Mouse (Mus musculus) testis, adult 2 months (tissue): ENCODE measurements around the gene Tbc1d16. TPM values are rescaled to one million over a fixed set of nuclear protein-coding genes. Genes with fewer than 3 reads are reported as not detected.

Source experiments
- H3K27ac ChIP-seq: fragments of 200-500 bp; 2 replicates; pipeline ENCODE4 v1.5.1; 2012; ENCODE audit warnings: low read depth, low read length; ENCODE audit not compliant: control insufficient read depth, insufficient read depth
- H3K27me3 ChIP-seq: fragments of 200-500 bp; 2 replicates; pipeline ENCODE4 v1.6.1; 2012; ENCODE audit warnings: mild to moderate bottlenecking, low read length, moderate library complexity; ENCODE audit not compliant: control insufficient read depth, insufficient read depth
- H3K36me3 ChIP-seq: fragments of 200-500 bp; 2 replicates; pipeline ENCODE4 v1.6.1; 2012; ENCODE audit warnings: mild to moderate bottlenecking, low read length; ENCODE audit not compliant: control insufficient read depth, insufficient read depth
- H3K4me1 ChIP-seq: fragments of 200-500 bp; 2 replicates; pipeline ENCODE4 v1.6.1; 2012; ENCODE audit warnings: low read length; ENCODE audit not compliant: control insufficient read depth, insufficient read depth
- H3K4me3 ChIP-seq: fragments of 200-500 bp; 2 replicates; pipeline ENCODE4 v1.5.1; 2012; ENCODE audit warnings: low read depth, mild to moderate bottlenecking, low read length, moderate library complexity, mixed read lengths; ENCODE audit not compliant: control insufficient read depth
- CTCF ChIP-seq: fragments of 200-500 bp; IDR thresholded peaks from 2 replicates; pipeline ENCODE4 v1.5.1; 2012; ENCODE audit warnings: low read depth, mild to moderate bottlenecking, inconsistent platforms, low read length, moderate library complexity; ENCODE audit not compliant: control insufficient read depth, insufficient read depth, insufficient replicate concordance
- POLR2A ChIP-seq: fragments of 200-500 bp; IDR thresholded peaks from 2 replicates; pipeline ENCODE4 v1.6.1; 2012; ENCODE audit warnings: low read depth, mild to moderate bottlenecking, inconsistent platforms, low read length, moderate library complexity; ENCODE audit not compliant: control insufficient read depth
- polyA plus RNA-seq: library from polyadenylated mRNA; depleted of rRNA; stranded (reverse); fragments of >200 nt; gene quantifications from 2 replicates; pipeline ENCODE4 v1.2.3, GENCODE M21; 2012

The Tbc1d16 gene
- polyA plus RNA-seq, 1 experiment = 1.1 TPM

- Histone ChIP-seq H3K4me1 (peaks cover 8% of the 10 kb centered on the region), H3K36me3 (no peaks in the 10 kb centered on the region), H3K4me3 (no peak overlapping the region), H3K27ac (no peak overlapping the region), H3K27me3 (no peaks in the 10 kb centered on the region)
- no peak for TF ChIP-seq POLR2A
- no peak for TF ChIP-seq CTCF
Observed at GRCm38 (mm10) chr11:119155638-119156480, 72.4 kb downstream of the Tbc1d16 start.

- H3K27ac ChIP-seq = no peak overlapping the region
- H3K36me3 ChIP-seq = no peaks in the 10 kb centered on the region
- H3K27me3 ChIP-seq = no peaks in the 10 kb centered on the region
- no peaks in the 10 kb centered on the region for H3K4me1 ChIP-seq
- TF ChIP-seq CTCF (no peak), POLR2A (no peak)
- no peak overlapping the region for H3K4me3 ChIP-seq
Observed at GRCm38 (mm10) chr11:119152321-119152831, 75.9 kb downstream of the Tbc1d16 start.

- no peaks in the 10 kb centered on the region for H3K36me3 ChIP-seq
- TF ChIP-seq POLR2A (no peak), CTCF (no peak)
- H3K4me3 ChIP-seq = no peak overlapping the region
- no peaks in the 10 kb centered on the region for H3K4me1 ChIP-seq
- no peaks in the 10 kb centered on the region for H3K27me3 ChIP-seq
- H3K27ac ChIP-seq = no peak overlapping the region
Observed at GRCm38 (mm10) chr11:119151073-119151607, 77.2 kb downstream of the Tbc1d16 start.

GRCm38 (mm10) chr11:119150442-119150841, 77.9 kb downstream of the Tbc1d16 start:
- Histone ChIP-seq H3K4me3 (no peak overlapping the region), H3K27ac (no peak overlapping the region), H3K27me3 (no peaks in the 10 kb centered on the region), H3K4me1 (peaks cover 5% of the 10 kb centered on the region), H3K36me3 (no peaks in the 10 kb centered on the region)
- TF ChIP-seq CTCF (no peak), POLR2A (no peak)

GRCm38 (mm10) chr11:119148829-119149228, 79.5 kb downstream of the Tbc1d16 start:
- H3K4me1 ChIP-seq = peaks cover 5% of the 10 kb centered on the region
- no peak overlapping the region for H3K4me3 ChIP-seq
- H3K36me3 ChIP-seq = no peaks in the 10 kb centered on the region
- H3K27ac ChIP-seq = no peak overlapping the region
- H3K27me3 ChIP-seq = no peaks in the 10 kb centered on the region
- TF ChIP-seq CTCF = no peak
- no peak for TF ChIP-seq POLR2A

GRCm38 (mm10) chr11:119147153-119147552, 81.1 kb downstream of the Tbc1d16 start:
- TF ChIP-seq CTCF (no peak), POLR2A (no peak)
- no peak overlapping the region for H3K27ac ChIP-seq
- H3K4me1 ChIP-seq = peaks cover 5% of the 10 kb centered on the region
- no peaks in the 10 kb centered on the region for H3K36me3 ChIP-seq
- H3K27me3 ChIP-seq = no peaks in the 10 kb centered on the region
- no peak overlapping the region for H3K4me3 ChIP-seq

GRCm38 (mm10) chr11:119146140-119146539, 82.2 kb downstream of the Tbc1d16 start:
- no peaks in the 10 kb centered on the region for H3K36me3 ChIP-seq
- H3K27me3 ChIP-seq = no peaks in the 10 kb centered on the region
- TF ChIP-seq POLR2A (no peak), CTCF (no peak)
- H3K4me1 ChIP-seq = peaks cover 5% of the 10 kb centered on the region
- H3K4me3 ChIP-seq = no peak overlapping the region
- no peak overlapping the region for H3K27ac ChIP-seq
